In the genomic region with DNA sequence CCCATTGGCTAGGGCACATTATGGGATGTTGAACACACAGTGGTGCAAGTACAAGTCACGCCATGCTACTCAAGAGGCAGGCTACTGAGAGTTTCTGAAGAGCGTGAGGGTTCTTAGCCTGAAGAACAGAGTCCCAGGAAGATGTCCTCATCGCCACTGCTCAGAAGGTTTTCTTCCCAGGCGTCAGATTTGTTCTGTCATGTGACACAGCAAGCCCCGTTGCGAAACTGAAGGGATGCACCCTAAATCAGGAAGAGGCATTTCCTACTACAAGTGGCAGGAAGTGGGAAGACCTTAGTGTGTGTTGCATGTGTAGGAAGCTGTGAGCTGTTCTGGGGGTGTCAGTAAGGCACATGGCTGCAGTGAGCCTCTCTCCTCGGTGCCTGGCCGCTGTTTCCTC, we compare ENCODE assay signal across 11 mouse cellular contexts. TPM values are rescaled to one million over a fixed set of nuclear protein-coding genes. Genes with fewer than 3 reads are reported as not detected.
DNase-seq lines count a peak whose midpoint lies in the region.
"Had no signal": no experiment of that assay in that cellular context is flagged by ENCODE, and none has a peak within 500 bp of the region (broad histone marks: within the 10 kb centered on the region; RNA-seq: fewer than 3 reads in every experiment).

No protein-coding gene starts in this region.

- peak; percentile 9 to 18 for DNase-seq in heart, adult 9 months (ENCODE audit: low spot score in 2 of 2)
- DNase-seq in heart, postnatal 14 days, result no peak
- peak; percentile 40 for DNase-seq in right cerebral cortex, adult 18-20 months
- DNase-seq in right cerebral cortex, postnatal 14 days, result no peak
- peak; percentile 16 for DNase-seq in lung, postnatal 14 days
- DNase-seq in left cerebral cortex, adult 11 months (ENCODE audit: low spot score), result no peak
- DNase-seq in left cerebral cortex, postnatal 14 days (ENCODE audit: low spot score in 2 of 2), result no peak
- DNase-seq in thymus, postnatal 4 days, result no peak
- DNase-seq: cerebellum, adult 18-20 months; kidney, adult 9 months; thymus, postnatal 36 days had no signal

- intact Hi-C loops in heart, postnatal 14 days (cut with DNase I), result no loop called here
- intact Hi-C loops in left cerebral cortex, postnatal 14 days (cut with DNase I), result loop anchor here (5.0 kb wide), 1 partner anchor 39 kb away; no protein-coding TSS in a partner anchor

RNA-seq across cellular contexts. Expression of a gene that starts 16.1 kb away (rescaled TPM):
- total RNA-seq in heart, postnatal 14 days (2021), result under 1 TPM in 1 of 2 experiments, not detected in 1; 0.19 TPM
- not detected for total RNA-seq in left cerebral cortex, postnatal 14 days (2021)

RNA-seq across cellular contexts. Expression of a gene that starts 41.4 kb away (rescaled TPM):
- total RNA-seq in heart, postnatal 14 days (2021), result 10 to 100 TPM; 16.2 to 16.6 TPM
- 10 to 100 TPM; 29.3 to 41.2 TPM for total RNA-seq in left cerebral cortex, postnatal 14 days (2021)

Comparison
In these comparisons a context has a peak if more than half of its experiments do, and no peak if none do; other contexts are left out.
1. DNase-seq: peak in heart, adult 9 months (2 of 2), right cerebral cortex, adult 18-20 months (single experiment) and lung, postnatal 14 days (single experiment); none in heart, postnatal 14 days (0 of 2), right cerebral cortex, postnatal 14 days (single experiment), left cerebral cortex, adult 11 months (single experiment), left cerebral cortex, postnatal 14 days (0 of 2) and thymus, postnatal 4 days (single experiment).